ENCODE assay signal across 16 mouse cellular contexts in the genomic region with DNA sequence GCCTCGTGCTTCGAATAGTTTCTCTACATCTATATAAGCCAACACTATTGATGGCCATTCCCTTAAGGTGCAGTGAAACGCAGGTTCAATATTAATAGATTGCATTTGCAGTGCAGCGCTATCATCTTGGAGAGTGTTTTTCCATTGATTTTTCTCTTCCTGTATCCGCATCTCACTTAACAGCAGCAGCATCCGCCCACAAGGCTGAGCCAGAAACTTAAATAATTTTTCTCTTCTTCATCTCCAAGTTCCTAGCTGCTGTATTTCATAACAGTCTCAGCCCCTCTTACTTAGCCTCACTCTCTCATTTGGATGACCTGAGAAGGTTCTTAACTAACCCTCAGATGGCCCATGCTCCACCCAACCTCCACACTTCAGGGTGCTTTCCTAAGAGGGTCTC. TPM values are rescaled to one million over a fixed set of nuclear protein-coding genes. Genes with fewer than 3 reads are reported as not detected.
"Had no signal": no experiment of that assay in that cellular context is flagged by ENCODE, and none has a peak within 500 bp of the region (broad histone marks: within the 10 kb centered on the region; RNA-seq: fewer than 3 reads in every experiment).

No protein-coding gene starts in this region.

- ATAC-seq: hindbrain, embryonic 16.5 days; inflammation-experienced regulatory T-cells, adult 6 months; intestine, embryonic 15.5 days; intestine, postnatal 0 days had no signal

- DNase-seq: gastrocnemius, postnatal 14 days; heart, adult 18-20 months; heart, postnatal 10 days; heart, postnatal 4 days; kidney, adult 18-20 months; kidney, adult 8-10 months; kidney, postnatal 10 days; kidney, postnatal 25 days; kidney, postnatal 4 days; liver; liver, embryonic 13.5 days had no signal

RNA-seq across cellular contexts. Expression of a gene that starts 20.7 kb away (rescaled TPM):
- total RNA-seq: granulocyte monocyte progenitor cell, adult 5-6 weeks had no signal
